Mouse (Mus musculus) left cerebral cortex, adult 2 months (tissue): Measurements from ENCODE around the gene Ndrg2. TPM values are rescaled to one million over a fixed set of nuclear protein-coding genes. Genes with fewer than 3 reads are reported as not detected.

Source experiments
- DNase-seq, 2 experiments: peaks; one replicate each; pipeline ENCODE4 v3.0.0; 2021 to 2022; ENCODE audit warnings: low spot score in 2 of 2, mixed read lengths in 1 of 2; ENCODE audit errors: extremely low spot score in 1 of 2
- H3K27ac ChIP-seq: fragments of 200-600 bp; 2 replicates; pipeline ENCODE4 v1.8.1; 2022
- H3K4me3 ChIP-seq: fragments of 200-600 bp; 2 replicates; pipeline ENCODE4 v1.8.1; 2022
- CTCF ChIP-seq: fragments of 200-600 bp; IDR thresholded peaks from 2 replicates; pipeline ENCODE4 v1.8.1; 2022; ENCODE audit warnings: antibody characterized with exemption, mild to moderate bottlenecking, moderate library complexity
- intact Hi-C: fragments of 180-260 bp; cut with DNase I; formaldehyde crosslinking; loops from one replicate; pipeline ENCODE4 v1.15.1; 2025
- total RNA-seq, 2 experiments: library from RNA; stranded (reverse); gene quantifications; 2 replicates each; pipeline ENCODE4 v1.2.3; 2021

Gene Ndrg2
- total RNA-seq, 2 experiments from 2014 or later, result 793 to 811 TPM

- peak overlapping the region; percentile 91 for H3K27ac ChIP-seq
- TF ChIP-seq CTCF, result no peak
- no peak for DNase-seq
- peak overlapping the region; percentile 77 for H3K4me3 ChIP-seq
- intact Hi-C loops, result no loop called here
These were observed 1.4 kb downstream of the Ndrg2 start for GRCm38 (mm10) chr14:51912391-51913061.

GRCm38 (mm10) chr14:51911301-51911700 lies 2.7 kb downstream of the Ndrg2 start:
- Histone ChIP-seq H3K4me3 (peak overlapping the region; percentile 27), H3K27ac (peak overlapping the region; percentile 24; the same call in 1 of the 2 replicates)
- DNase-seq, result no peak
- TF ChIP-seq CTCF, result no peak
- intact Hi-C loops, result no loop called here

- Histone ChIP-seq H3K4me3 (no peak overlapping the region), H3K27ac (no peak overlapping the region)
- intact Hi-C loops, result loop anchor here (10.0 kb wide), 1 partner anchor 199 kb away; the partner anchor contains the start of gene Hnrnpc
- no peak for DNase-seq
- TF ChIP-seq CTCF, result no peak
These were observed 7.9 kb downstream of the Ndrg2 start for GRCm38 (mm10) chr14:51906102-51906501.

- peak; percentile 33 for TF ChIP-seq CTCF
- intact Hi-C loops, result loop anchor here (5.0 to 10.0 kb wide), 2 partner anchors 38 to 200 kb away; partner anchors contain the start of gene Hnrnpc
- no peak for DNase-seq
- H3K27ac ChIP-seq, result no peak overlapping the region
- H3K4me3 ChIP-seq, result no peak overlapping the region
These were observed 9.3 kb downstream of the Ndrg2 start for GRCm38 (mm10) chr14:51904706-51905105.

- intact Hi-C loops, result loop anchor here (1.0 to 10.0 kb wide), 4 partner anchors 27 to 201 kb away; partner anchors contain the start of gene Hnrnpc
- Histone ChIP-seq H3K27ac (no peak overlapping the region), H3K4me3 (no peak overlapping the region)
- no peak for DNase-seq
- no peak for TF ChIP-seq CTCF
These were observed 10.2 kb downstream of the Ndrg2 start for GRCm38 (mm10) chr14:51903782-51904181.

GRCm38 (mm10) chr14:51902806-51903710 lies 10.9 kb downstream of the Ndrg2 start:
- Histone ChIP-seq H3K27ac (no peak overlapping the region), H3K4me3 (no peak overlapping the region)
- peak; percentile 67 to 71 for DNase-seq
- peak; percentile 92 for TF ChIP-seq CTCF
- intact Hi-C loops, result loop anchor here (1.0 to 10.0 kb wide), 5 partner anchors 27 to 202 kb away; partner anchors contain the start of gene Hnrnpc

GRCm38 (mm10) chr14:51899351-51899750 lies 14.6 kb downstream of the Ndrg2 start:
- intact Hi-C loops, result no loop called here

GRCm38 (mm10) chr14:51896539-51897170 lies 17.3 kb downstream of the Ndrg2 start:
- Histone ChIP-seq H3K27ac (no peak overlapping the region), H3K4me3 (no peak overlapping the region)
- no peak for TF ChIP-seq CTCF
- intact Hi-C loops, result no loop called here
- no peak for DNase-seq

More at GRCm38 (mm10) chr14:51899351-51899750, 14.6 kb downstream of the Ndrg2 start:
- no peak for DNase-seq
- no peak overlapping the region for H3K4me3 ChIP-seq
- TF ChIP-seq CTCF, result no peak
- H3K27ac ChIP-seq, result no peak overlapping the region

GRCm38 (mm10) chr14:51896019-51896418 lies 17.9 kb downstream of the Ndrg2 start:
- H3K27ac ChIP-seq, result no peak overlapping the region
- no peak for TF ChIP-seq CTCF
- H3K4me3 ChIP-seq, result no peak overlapping the region
- DNase-seq, result no peak
- intact Hi-C loops, result no loop called here

- TF ChIP-seq CTCF, result no peak
- no peak for DNase-seq
- Histone ChIP-seq H3K27ac (no peak overlapping the region), H3K4me3 (no peak overlapping the region)
- intact Hi-C loops, result no loop called here
These were observed 18.9 kb downstream of the Ndrg2 start for GRCm38 (mm10) chr14:51895071-51895470.

GRCm38 (mm10) chr14:51893809-51894208 lies 20.1 kb downstream of the Ndrg2 start:
- DNase-seq, result no peak
- H3K27ac ChIP-seq, result no peak overlapping the region
- intact Hi-C loops, result no loop called here
- no peak overlapping the region for H3K4me3 ChIP-seq
- no peak for TF ChIP-seq CTCF
